Mouse (Mus musculus) forebrain, embryonic 15.5 days (tissue): Measurements from ENCODE around the gene Vat1l. TPM values are rescaled to one million over a fixed set of nuclear protein-coding genes. Genes with fewer than 3 reads are reported as not detected.

Experiments
- ATAC-seq: fragments of 200-750 bp; cut with Nextera tagmentation; replicated peaks from 2 replicates; pipeline ENCODE4 v1.8.0; 2017; ENCODE audit warnings: mild to moderate bottlenecking, moderate TSS enrichment, moderate library complexity
- H3K27ac ChIP-seq: fragments of 300-500 bp; sonication (generic); replicated peaks from 2 replicates; pipeline ENCODE4 v1.5.1; 2015; ENCODE audit warnings: mild to moderate bottlenecking, inconsistent platforms
- H3K27me3 ChIP-seq: fragments of 300-500 bp; sonication (generic); 2 replicates; pipeline ENCODE4 v1.6.1; 2015; ENCODE audit warnings: inconsistent platforms
- H3K36me3 ChIP-seq: fragments of 300-500 bp; sonication (generic); 2 replicates; pipeline ENCODE4 v1.6.1; 2015; ENCODE audit warnings: mild to moderate bottlenecking, inconsistent platforms
- H3K4me1 ChIP-seq: fragments of 300-500 bp; sonication (generic); 2 replicates; pipeline ENCODE4 v1.6.1; 2015; ENCODE audit warnings: inconsistent platforms
- H3K4me2 ChIP-seq: fragments of 300-500 bp; sonication (generic); replicated peaks from 2 replicates; pipeline ENCODE4 v1.6.1; 2015; ENCODE audit warnings: mild to moderate bottlenecking, inconsistent platforms
- H3K4me3 ChIP-seq: fragments of 300-500 bp; sonication (generic); 2 replicates; pipeline ENCODE4 v1.5.1; 2015; ENCODE audit warnings: mild to moderate bottlenecking, inconsistent platforms
- H3K9ac ChIP-seq: fragments of 300-500 bp; sonication (generic); replicated peaks from 2 replicates; pipeline ENCODE4 v1.6.1; 2015; ENCODE audit warnings: mild to moderate bottlenecking, inconsistent platforms
- H3K9me3 ChIP-seq: fragments of 300-500 bp; sonication (generic); 2 replicates; pipeline ENCODE4 v1.6.1; 2016; ENCODE audit warnings: inconsistent platforms
- WGBS: fragments of 180-500 bp; shearing (Covaris S2); methylation state at CpG from one replicate; pipeline ENCODE4 v1.1.7; 2015; ENCODE audit warnings: mixed read lengths; 5-methylcytosine and 5-hydroxymethylcytosine counted together
- polyA plus RNA-seq: library from polyadenylated mRNA; unstranded; fragments of >200 nt; fragmentation: Nextera tagmentation; extraction: Ambion mirVana; gene quantifications from 2 replicates; pipeline ENCODE4 v1.2.1, GENCODE M21; 2015

The Vat1l gene
- 19.9 and 33.6 TPM in 2 replicates for polyA plus RNA-seq

DNA sequence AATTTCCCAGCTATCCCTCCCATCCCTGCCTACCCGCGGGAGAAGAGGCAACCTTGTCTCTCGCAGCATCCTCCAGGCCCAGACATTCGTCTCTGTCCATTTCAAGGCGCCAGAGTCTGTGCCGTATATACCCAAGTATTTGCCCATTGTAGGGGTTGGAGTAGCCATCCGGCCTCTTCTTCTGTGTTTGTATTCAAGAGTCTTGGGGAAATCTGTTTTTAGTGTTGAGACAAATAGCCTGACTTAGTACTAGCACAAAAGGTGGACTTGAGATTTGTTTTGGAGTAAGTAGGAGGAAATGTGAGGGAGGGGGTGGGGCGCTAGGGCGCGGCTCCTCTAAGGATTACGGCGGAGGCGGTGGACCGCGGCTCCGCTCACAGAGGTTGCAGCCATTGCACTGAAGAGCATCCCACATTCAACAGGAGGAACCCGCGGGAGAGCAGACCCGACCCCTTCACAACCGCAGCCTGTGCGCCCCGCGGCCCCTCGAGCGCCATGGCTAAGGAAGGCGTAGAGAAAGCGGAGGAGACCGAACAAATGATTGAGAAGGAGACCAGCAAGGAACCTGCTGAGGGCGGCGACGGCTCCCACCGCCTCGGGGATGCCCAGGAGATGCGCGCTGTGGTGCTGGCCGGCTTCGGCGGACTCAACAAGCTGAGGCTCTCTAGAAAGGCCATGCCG lies at the start of gene Vat1l:
Vat1l (plus strand) TSS at position 392 of the 681 bp plus-strand sequence.
- Histone ChIP-seq H3K27ac (peak within 1 kb of the TSS; percentile 66), H3K4me2 (peak within 1 kb of the TSS; percentile 81), H3K9ac (peak within 1 kb of the TSS; percentile 65), H3K36me3 (no peaks in the 10 kb centered on the region), H3K9me3 (no peaks in the 10 kb centered on the region), H3K4me3 (peak within 1 kb of the TSS; percentile 68), H3K27me3 (no peaks in the 10 kb centered on the region), H3K4me1 (peaks cover 22% of the 10 kb centered on the region)
- under 1% methylated on average over 39 of the region's 39 CpGs for WGBS
- peak; percentile 91 for ATAC-seq

DNA sequence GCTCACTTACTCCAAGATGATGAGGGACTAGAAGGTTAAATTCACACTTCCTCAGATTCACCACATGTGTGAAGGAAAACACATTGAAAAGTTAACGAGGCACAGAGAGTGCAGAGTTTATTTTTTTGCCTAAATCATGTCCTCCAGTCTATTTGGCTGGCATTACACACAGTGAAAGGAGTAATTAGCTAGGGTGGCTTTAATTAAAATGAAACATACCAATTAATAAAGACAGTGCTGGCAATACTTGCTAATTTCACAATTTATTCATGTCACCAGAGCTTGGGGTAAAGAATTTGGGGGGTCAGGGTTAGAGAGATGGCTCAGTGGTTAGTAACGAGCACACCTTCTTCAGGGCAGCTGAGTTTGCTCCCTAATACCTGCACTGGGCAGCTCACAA lies 46.8 kb upstream of the Vat1l start:
- Histone ChIP-seq H3K4me1 (0 out of 2 replicates have a peak, but pooled peaks cover 4% of the 10 kb centered on the region), H3K36me3 (no peaks in the 10 kb centered on the region), H3K4me2 (no peak overlapping the region), H3K27ac (no peak overlapping the region), H3K4me3 (no peak overlapping the region), H3K9me3 (no peaks in the 10 kb centered on the region), H3K27me3 (no peaks in the 10 kb centered on the region), H3K9ac (no peak overlapping the region)
- 24% methylated on average over 2 of the region's 2 CpGs for WGBS
- no peak for ATAC-seq

DNA sequence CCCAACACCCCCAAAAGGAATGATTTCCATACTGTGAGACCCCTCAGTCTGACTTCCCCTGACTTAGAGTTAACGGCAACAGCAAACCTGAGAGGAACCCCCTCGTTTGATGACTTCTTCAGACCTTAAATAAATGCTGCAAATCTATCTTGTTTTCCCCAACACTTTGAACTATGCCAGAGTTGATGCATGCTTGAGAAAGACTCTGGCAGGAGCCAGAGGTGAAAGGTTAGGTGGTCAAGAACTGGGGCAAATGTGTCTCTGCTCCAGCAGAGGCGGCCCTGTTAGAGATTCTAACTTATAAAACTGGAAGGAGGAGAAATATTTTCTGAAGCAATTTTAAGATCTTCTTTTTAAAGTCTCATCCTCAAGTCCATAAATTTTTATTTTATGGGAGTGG lies 45.7 kb upstream of the Vat1l start:
- Histone ChIP-seq H3K9ac (no peak overlapping the region), H3K4me1 (0 out of 2 replicates have a peak, but pooled peaks cover 4% of the 10 kb centered on the region), H3K36me3 (no peaks in the 10 kb centered on the region), H3K9me3 (no peaks in the 10 kb centered on the region), H3K27ac (no peak overlapping the region), H3K4me3 (no peak overlapping the region), H3K27me3 (no peaks in the 10 kb centered on the region), H3K4me2 (no peak overlapping the region)
- WGBS, result 90% methylated on average over 3 of the region's 3 CpGs
- ATAC-seq, result no peak

DNA sequence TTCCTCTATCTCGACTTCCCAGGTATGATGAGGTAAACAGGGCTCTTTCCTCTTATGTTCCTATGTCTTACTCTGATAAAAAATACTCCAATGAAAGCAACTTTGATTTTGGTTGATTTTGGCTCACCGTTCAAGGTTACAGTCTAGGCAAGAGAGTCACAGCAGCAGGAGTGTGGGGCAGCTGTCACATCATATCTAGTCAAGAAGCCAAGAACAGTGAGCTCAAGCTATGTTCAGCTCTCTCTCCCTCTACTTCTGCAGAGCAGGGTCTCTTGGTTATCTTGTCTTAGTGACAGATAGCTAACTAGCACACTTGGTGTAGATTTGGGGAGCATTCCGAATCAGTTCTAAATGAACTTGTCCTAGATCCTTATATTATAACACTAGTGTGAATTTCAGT lies 41.5 kb upstream of the Vat1l start:
- H3K27ac ChIP-seq, result no peak overlapping the region
- no peaks in the 10 kb centered on the region for H3K9me3 ChIP-seq
- no peak overlapping the region for H3K4me3 ChIP-seq
- WGBS, result 87% methylated on average over 3 of the region's 3 CpGs
- H3K4me1 ChIP-seq, result no peaks in the 10 kb centered on the region
- H3K9ac ChIP-seq, result no peak overlapping the region
- H3K27me3 ChIP-seq, result no peaks in the 10 kb centered on the region
- ATAC-seq, result no peak
- H3K4me2 ChIP-seq, result no peak overlapping the region
- no peaks in the 10 kb centered on the region for H3K36me3 ChIP-seq

DNA sequence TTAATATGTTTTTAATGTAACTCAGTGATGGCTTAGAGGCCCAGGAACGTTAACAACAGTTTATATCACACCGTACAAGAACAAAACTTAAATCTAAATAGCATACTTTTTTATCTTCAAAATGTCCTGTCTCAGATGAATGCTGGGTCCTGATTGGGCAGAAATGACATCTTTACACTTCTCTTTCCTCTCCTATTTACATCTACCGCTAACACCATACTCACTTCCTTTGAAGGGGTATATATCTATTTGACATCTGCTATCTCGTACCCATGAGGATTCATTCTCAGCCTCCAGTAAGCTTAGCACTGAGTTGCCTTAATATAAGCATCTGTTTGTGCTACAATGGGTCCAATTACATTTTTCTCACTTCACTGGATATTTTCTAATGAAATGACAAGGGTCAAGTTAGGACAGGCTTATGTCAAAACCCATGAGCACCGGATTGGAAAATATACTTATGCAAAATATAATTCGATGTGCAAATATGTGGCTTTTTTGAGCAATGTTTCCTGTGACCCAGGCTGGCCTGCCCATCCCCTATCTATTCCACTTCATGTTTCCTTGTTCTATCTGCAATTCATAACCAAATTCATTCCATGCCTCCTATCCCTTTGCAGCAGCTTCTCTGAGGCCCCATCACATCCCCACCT lies 40.8 kb upstream of the Vat1l start:
- no peak for ATAC-seq
- no peak overlapping the region for H3K9ac ChIP-seq
- no peak overlapping the region for H3K4me3 ChIP-seq
- H3K9me3 ChIP-seq, result no peaks in the 10 kb centered on the region
- H3K27me3 ChIP-seq, result no peaks in the 10 kb centered on the region
- 90% methylated on average over 6 of the region's 6 CpGs for WGBS
- no peaks in the 10 kb centered on the region for H3K36me3 ChIP-seq
- no peaks in the 10 kb centered on the region for H3K4me1 ChIP-seq
- no peak overlapping the region for H3K27ac ChIP-seq
- no peak overlapping the region for H3K4me2 ChIP-seq

DNA sequence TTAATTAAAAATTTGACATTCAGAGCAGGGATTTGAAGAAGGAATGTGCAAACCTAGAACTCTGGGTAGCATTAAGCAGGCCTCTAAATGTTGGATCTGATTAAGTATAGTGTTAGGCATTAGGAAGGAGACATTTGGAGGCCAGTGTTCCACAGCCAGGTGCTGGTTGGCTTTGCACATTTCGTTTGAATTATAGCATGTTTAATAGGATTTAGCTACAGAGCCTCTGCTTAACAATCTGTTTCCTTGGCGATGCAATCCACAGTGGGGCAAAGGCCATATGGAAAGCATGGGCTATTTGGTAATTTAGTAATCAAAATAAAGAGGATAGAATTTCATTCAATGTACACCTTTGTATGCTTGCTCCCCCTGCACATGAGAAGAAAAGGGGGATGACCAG lies 39.7 kb upstream of the Vat1l start:
- Histone ChIP-seq H3K4me3 (no peak overlapping the region), H3K36me3 (no peaks in the 10 kb centered on the region), H3K27ac (no peak overlapping the region), H3K4me2 (no peak overlapping the region), H3K27me3 (no peaks in the 10 kb centered on the region), H3K9me3 (no peaks in the 10 kb centered on the region), H3K9ac (no peak overlapping the region), H3K4me1 (no peaks in the 10 kb centered on the region)
- 30% methylated on average over 2 of the region's 2 CpGs for WGBS
- ATAC-seq, result no peak

DNA sequence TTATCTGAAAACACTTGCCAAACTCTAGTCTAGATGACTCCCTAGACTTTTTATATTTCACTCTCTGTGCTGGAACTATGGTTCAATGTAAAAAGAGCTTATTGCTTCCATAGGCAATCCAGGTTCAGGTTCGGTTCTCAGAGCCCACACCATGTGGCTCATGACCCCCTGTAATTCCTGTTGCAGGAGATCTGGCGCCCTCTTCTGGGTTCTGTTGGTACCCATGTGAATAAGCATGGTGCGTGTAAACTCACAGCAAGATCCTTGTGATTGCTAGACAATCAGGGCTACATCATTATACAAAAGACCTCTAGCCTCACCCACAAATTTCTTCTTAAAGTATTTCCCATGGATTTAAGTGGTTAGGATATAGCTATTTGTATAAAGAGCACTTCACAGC lies 28.7 kb upstream of the Vat1l start:
- H3K4me1 ChIP-seq, result no peaks in the 10 kb centered on the region
- no peaks in the 10 kb centered on the region for H3K36me3 ChIP-seq
- no peak overlapping the region for H3K4me3 ChIP-seq
- H3K4me2 ChIP-seq, result no peak overlapping the region
- 73% methylated on average over 3 of the region's 3 CpGs for WGBS
- H3K27me3 ChIP-seq, result no peaks in the 10 kb centered on the region
- H3K9me3 ChIP-seq, result no peaks in the 10 kb centered on the region
- ATAC-seq, result no peak
- H3K27ac ChIP-seq, result no peak overlapping the region
- no peak overlapping the region for H3K9ac ChIP-seq

DNA sequence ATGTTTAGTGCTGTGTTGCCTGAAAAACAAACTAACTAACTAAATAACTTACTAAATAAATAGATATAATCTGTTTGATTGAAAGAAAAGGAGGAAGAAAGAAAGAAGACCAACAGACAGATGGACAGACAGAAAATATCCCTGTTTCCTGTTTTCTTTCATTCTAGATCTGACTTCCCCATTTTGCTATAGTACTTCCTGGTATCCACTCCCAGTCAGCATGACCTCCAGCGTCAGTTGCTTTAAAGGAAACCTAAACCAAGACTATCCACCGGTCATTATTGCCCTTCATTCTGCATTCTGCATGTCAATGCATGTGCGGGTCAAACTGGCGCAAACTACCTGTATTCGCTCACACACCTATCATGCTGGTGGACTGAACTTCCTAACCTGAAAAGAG lies 12.1 kb upstream of the Vat1l start:
- H3K36me3 ChIP-seq, result no peaks in the 10 kb centered on the region
- no peaks in the 10 kb centered on the region for H3K9me3 ChIP-seq
- no peaks in the 10 kb centered on the region for H3K4me1 ChIP-seq
- H3K27me3 ChIP-seq, result no peaks in the 10 kb centered on the region
- ATAC-seq, result no peak
- 93% methylated on average over 5 of the region's 5 CpGs for WGBS
- H3K27ac ChIP-seq, result no peak overlapping the region
- no peak overlapping the region for H3K4me2 ChIP-seq
- no peak overlapping the region for H3K4me3 ChIP-seq
- H3K9ac ChIP-seq, result no peak overlapping the region

DNA sequence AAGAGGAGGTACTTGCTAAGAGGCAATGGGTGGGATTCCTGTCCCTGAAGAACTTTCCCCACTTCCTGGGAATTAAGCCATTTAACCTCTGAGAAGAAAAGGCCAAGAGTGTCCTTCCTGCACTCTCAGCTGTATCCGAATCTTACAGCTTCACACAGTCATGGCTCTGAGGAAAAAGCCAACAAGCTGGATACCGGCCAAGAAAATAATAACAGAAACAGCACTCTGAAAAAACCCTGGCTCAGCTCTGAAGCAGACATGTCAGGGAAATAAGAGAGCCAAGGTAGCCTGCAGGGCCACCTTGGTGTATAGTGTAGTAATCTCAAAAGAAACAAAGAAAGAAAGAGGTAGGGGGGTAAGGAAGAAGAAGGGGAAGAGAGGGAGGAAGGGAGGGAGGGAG lies 6.4 kb upstream of the Vat1l start:
- ATAC-seq, result no peak
- no peak overlapping the region for H3K4me2 ChIP-seq

DNA sequence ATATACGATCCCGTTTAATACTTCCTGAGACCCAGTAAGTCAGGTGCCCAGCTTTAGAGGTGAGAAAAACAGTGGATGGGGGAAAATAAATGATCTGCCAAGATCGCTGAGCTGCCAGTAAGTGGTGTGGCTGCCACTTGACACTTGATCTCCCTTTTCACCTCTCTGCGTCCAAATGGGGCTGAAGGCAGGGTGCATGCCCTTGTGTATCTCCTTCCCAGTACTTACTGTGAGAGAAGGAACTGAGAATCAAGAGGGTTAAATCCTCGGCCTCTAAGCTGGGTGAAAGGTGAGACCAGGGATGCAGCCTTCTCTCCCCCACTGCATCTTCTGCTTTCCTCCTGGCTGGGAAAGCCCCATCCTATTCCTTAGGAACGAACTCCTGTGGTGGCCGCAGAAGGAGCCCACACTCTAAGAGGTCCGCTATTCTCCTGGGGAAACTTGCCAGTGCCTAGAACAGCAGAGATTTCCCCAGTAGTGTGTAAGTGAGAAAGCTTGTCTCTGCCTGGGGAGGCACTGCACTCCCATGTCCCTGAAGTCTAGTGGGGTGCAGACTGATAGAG lies 1.1 kb downstream of the Vat1l start:
- H3K4me3 ChIP-seq, result peak overlapping the region; percentile 68
- H3K4me1 ChIP-seq, result peaks cover 22% of the 10 kb centered on the region
- WGBS, result 4% methylated on average over 8 of the region's 8 CpGs
- H3K9me3 ChIP-seq, result no peaks in the 10 kb centered on the region
- H3K36me3 ChIP-seq, result no peaks in the 10 kb centered on the region
- 0 out of 2 replicates have a peak overlapping the region, but pooled peaks have one; percentile 9 for H3K27ac ChIP-seq
- peak overlapping the region; percentile 47 for H3K9ac ChIP-seq
- no peak for ATAC-seq
- no peaks in the 10 kb centered on the region for H3K27me3 ChIP-seq
- peak overlapping the region; percentile 81 for H3K4me2 ChIP-seq

More for the DNA sequence above, 6.4 kb upstream of the Vat1l start:
- Histone ChIP-seq H3K4me1 (0 out of 2 replicates have a peak, but pooled peaks cover 3% of the 10 kb centered on the region), H3K36me3 (no peaks in the 10 kb centered on the region), H3K9me3 (no peaks in the 10 kb centered on the region), H3K27ac (no peak overlapping the region), H3K9ac (no peak overlapping the region), H3K4me3 (no peak overlapping the region), H3K27me3 (no peaks in the 10 kb centered on the region)
- WGBS, result 44% methylated on average over 2 of the region's 2 CpGs

DNA sequence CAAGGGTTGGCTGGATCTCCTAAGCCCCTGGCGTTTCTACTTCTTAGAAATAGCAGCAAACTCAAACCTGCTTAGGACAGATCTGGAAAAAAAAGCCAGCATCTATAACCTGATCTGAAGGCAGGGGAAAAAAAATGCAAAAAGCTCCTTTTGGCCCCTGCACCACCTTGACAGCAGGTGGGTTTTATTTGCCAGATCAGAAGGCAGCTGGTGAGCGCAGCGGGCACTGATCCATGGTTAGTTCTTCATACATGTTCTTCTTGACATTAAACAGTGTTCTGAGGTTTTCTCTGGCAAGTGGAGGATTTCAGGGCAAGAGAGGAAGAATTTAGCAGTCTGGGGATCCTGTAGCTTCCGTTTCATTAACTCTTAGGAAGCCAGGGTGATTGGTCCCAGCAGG lies 1.6 kb downstream of the Vat1l start:
- Histone ChIP-seq H3K4me1 (peaks cover 22% of the 10 kb centered on the region), H3K27me3 (no peaks in the 10 kb centered on the region), H3K36me3 (no peaks in the 10 kb centered on the region), H3K4me3 (peak overlapping the region; percentile 68), H3K9me3 (no peaks in the 10 kb centered on the region), H3K27ac (0 out of 2 replicates have a peak overlapping the region, but pooled peaks have one; percentile 9), H3K9ac (peak overlapping the region; percentile 47), H3K4me2 (peak overlapping the region; percentile 81)
- no peak for ATAC-seq
- 46% methylated on average over 4 of the region's 4 CpGs for WGBS

DNA sequence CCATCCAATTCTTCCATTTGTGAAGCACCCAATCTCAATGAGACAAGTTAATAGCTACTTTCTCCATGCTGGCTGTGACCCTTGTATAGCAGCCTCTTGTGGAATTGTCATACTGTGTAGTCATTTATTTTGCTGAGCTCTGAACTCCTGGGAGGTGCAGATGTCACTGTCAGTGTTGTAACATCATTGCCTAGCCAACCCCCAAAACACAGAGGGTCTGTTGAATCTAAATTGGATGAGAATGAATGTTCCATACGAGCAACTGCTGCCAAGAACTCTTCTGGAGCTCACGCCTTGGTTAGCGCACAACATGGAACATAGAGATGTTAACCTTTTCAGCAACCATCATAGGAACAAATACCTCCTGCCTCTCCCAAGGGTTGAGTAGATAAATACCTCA lies 15.4 kb downstream of the Vat1l start:
- WGBS, result 65% methylated on average over 3 of the region's 3 CpGs
- Histone ChIP-seq H3K9me3 (no peaks in the 10 kb centered on the region), H3K4me3 (no peak overlapping the region), H3K36me3 (no peaks in the 10 kb centered on the region), H3K4me2 (no peak overlapping the region), H3K27ac (no peak overlapping the region), H3K27me3 (no peaks in the 10 kb centered on the region), H3K9ac (no peak overlapping the region), H3K4me1 (peaks cover 6% of the 10 kb centered on the region; the same call in 1 of the 2 replicates)
- no peak for ATAC-seq
